Mouse (Mus musculus): Measurements from ENCODE around the gene Wdr59. TPM values are rescaled to one million over a fixed set of nuclear protein-coding genes. Genes with fewer than 3 reads are reported as not detected.

The Wdr59 gene
- total RNA-seq, 4 experiments from 2014 or later, result 22.7 to 24.5 (median 23.7) TPM

- no peak for DNase-seq (ENCODE audit: low spot score in 2 of 2)
Observed at GRCm38 (mm10) chr8:111417222-111417621, 104.7 kb downstream of the Wdr59 start.

- no peak for DNase-seq (ENCODE audit: low spot score in 2 of 2)
Observed at GRCm38 (mm10) chr8:111403391-111403790, 118.5 kb downstream of the Wdr59 start.

Small RNA genes lying within 50 kb of the gene (microRNA-seq; reads per million reads assigned to microRNA genes)
- 0 reads per million in 2 experiments for gene Mir1957b

Other genes with a start within 250 kb of the Wdr59 start
- 10 to 100 TPM; 21.7 to 24.5 (median 22.6) TPM for gene Rfwd3, start 221.9 kb downstream of the Wdr59 start, total RNA-seq (2022)
- 1 to 10 TPM in 1 of 4 experiments, under 1 TPM in 2, not detected in 1; 0.54 to 1.2 (median 0.85) TPM for gene Mlkl, start 183.9 kb downstream of the Wdr59 start, total RNA-seq (2022)
- 10 to 100 TPM; 22.2 to 31.0 (median 25.0) TPM for gene Fa2h, start 128.3 kb downstream of the Wdr59 start, total RNA-seq (2022)
- 100 to 1,000 TPM in 1 of 4 experiments, 10 to 100 TPM in 3; 89.8 to 117 (median 93.0) TPM for gene Znrf1, start 14.0 kb upstream of the Wdr59 start, total RNA-seq (2022)
- 1 to 10 TPM; 7.5 to 9.6 (median 9.0) TPM for gene Ldhd, start 108.3 kb upstream of the Wdr59 start, total RNA-seq (2022)
- 10 to 100 TPM; 21.7 to 23.9 (median 22.5) TPM for gene Zfp1, start 121.3 kb upstream of the Wdr59 start, total RNA-seq (2022)
- not detected for gene Ctrb1, start 168.9 kb upstream of the Wdr59 start, total RNA-seq (2022)
- gene Bcar1, start 221.7 kb upstream of the Wdr59 start, total RNA-seq (2022), result 10 to 100 TPM; 58.8 to 73.3 (median 62.6) TPM